Mouse (Mus musculus): Measurements from ENCODE around the gene Fat3.

Gene Fat3

DNA sequence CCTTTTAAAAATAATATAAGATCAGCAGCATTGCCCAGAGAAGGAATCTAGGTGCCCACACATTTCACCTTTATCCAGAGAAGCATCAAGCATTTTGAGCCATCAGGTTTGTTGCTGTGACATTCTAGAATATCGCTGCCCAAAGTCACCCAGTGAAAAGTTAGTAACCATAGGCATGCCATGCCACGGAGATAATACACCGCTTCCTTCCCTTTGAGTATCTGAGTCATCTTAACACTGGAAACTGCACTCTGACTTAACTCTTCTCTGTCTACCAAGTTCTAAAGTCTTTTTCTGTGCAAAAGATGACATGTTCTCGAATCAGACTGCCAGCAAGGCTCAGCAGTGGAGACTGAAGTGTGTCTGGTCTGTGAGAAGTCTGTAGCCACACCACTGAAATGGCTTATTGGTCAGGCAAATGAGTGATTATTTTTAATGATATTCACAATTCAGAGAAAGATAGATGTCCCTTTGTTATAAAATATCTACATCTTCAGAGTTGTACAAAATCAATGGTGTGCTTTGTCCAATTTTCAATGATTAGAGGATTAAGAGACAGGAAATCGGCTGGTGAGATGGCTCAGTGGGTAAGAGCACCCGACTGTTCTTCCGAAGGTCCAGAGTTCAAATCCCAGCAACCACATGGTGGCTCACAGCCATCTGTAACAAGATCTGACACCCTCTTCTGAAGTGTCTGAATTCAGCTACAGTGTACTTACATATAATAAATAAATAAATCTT, 560.0 kb downstream of the Fat3 start:
- DNase-seq (ENCODE audit: low spot score) = no peak

DNA sequence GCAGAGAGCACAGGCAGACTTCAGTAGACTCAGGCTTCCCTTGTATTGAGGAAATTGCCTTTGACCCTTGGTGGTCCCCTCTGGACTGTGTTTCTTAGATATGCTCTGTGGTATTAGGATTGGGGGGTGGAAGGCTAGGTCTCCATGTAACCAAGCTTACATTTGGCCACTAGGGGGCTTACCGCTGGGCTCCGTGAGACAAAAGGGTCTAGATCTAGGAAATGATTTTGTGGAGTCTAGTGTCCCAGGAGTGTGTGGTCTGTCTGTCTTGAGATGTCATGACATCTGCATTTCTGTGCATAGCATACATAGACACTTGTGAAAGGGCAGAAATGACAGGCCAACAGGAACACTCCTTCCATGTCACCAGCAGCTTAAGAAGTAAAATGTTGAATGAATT, 561.5 kb downstream of the Fat3 start:
- DNase-seq (ENCODE audit: low spot score) = no peak

DNA sequence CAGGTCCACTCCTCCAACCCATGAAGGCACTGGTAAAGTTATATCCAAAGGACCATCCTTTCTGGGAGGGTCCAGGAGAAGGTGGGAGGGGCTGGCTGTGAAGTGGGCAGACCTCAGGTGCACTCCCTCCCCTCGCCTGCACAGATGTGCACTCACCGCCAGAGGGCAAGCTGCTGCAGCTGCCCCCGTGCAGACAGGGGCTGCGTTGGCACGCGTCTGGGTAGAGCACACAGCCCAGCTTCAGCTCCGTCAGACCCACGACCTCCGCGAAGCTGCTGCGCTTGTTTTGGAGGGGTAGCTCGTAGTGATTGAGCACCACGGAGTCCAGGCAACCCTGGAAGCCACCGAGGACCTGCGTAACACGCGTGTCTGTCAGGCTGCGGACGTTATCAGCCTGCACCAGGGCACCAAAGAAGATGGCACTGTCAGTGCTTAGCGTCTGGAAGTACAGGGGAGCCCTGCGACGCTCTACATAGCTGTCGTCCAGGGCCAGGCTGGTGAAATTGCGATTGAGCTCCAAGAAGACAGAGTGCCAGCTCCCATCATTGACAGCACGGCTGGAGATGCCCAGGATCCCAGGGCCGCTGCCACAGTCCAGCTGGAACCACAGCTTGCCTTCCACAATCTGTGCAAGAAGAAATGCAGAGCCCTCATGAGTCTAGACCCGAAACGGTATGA, 563.1 kb downstream of the Fat3 start:
- no peak for DNase-seq (ENCODE audit: low spot score)

DNA sequence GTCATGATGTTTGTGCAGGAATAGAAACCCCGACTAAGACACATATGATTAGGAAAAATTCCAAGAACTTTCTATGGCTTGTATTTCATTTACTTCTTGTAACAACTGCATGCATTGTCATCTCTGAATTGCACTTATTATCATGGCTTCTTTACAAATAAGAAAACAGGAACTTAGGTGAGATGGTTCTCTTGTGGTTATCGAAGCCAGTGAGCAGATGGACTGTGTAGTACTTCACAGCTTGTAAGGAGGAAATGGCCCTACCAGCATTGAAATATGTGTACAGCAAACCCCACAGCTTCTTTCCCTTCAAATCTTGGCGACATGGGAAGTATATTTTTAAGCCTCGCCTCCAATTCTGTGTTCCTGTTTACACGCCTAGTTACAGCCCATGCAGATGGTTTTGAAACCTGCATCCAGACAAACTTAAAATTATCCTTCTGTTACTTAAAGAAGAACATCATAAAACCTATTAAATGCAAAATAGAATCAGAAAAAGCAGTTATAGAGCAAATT, 570.1 kb downstream of the Fat3 start:
- DNase-seq (ENCODE audit: low spot score) = no peak

DNA sequence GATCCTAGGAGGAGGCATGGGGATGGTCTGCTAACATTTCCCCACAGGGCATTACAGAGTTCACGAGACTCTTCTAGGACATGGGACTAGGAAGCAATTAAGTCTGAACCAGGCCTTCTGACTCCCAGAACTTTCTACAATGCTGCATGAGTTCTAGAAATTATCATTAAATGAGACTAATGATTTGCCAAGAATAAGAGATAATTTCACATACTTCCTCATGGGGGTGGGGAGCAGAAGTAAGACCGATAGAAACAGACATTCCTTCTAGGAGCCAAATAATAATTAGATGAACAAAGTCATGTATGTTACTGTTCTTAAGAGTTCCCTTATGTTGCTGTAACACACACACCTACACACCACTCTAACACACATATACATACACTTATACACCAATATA, 572.8 kb downstream of the Fat3 start:
- no peak for DNase-seq (ENCODE audit: low spot score)

DNA sequence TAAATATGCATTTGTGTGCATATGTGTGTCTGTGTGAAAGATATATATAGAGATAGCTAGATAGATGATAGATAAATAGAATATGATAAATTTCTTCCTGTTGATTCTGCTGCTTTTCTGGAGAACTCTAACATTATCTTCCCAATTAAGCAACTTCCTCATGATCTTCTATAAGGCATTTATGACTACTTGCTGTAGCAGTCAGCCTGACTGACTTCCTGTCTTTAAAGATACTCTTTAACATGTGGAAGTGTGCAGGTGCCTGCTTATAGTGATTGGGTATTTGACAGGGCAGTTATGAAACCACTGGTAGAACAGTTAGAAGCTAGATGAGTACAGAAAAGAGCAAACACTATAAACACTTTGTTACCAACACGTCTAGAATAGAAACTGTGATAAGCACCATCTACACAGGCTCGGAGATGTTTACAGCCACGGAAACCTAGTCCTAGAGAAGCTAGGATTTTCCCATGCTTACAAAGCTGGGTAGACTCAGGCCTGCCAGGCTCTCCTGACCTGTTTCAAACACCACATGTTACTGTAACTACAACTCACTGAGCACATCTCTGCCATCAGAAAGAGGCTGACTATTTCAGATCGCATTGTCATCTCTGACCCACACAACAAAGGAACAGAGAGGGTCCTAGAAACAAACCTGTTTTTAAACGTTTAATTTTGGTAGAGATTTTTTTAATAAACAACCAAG, 573.6 kb downstream of the Fat3 start:
- no peak for DNase-seq (ENCODE audit: low spot score)

DNA sequence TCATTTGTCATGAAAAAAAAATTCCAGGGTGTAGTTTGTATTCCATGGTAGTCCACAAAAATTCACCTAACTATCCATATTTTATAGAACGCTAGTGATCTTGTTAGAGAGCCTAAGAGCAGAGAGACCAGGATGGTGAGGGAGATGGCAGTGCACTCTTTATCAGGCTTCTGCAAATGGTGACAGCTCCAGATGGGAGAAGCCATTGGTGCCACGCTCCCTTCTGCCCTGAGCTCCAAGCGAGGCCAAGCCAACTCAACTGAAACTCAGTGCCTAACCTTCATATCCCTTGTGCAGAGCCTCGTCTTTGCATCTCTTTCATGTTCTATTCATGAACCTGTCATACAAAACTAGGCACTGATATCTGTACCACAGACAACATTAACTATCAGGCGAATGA, 575.8 kb downstream of the Fat3 start:
- no peak for DNase-seq (ENCODE audit: low spot score)

DNA sequence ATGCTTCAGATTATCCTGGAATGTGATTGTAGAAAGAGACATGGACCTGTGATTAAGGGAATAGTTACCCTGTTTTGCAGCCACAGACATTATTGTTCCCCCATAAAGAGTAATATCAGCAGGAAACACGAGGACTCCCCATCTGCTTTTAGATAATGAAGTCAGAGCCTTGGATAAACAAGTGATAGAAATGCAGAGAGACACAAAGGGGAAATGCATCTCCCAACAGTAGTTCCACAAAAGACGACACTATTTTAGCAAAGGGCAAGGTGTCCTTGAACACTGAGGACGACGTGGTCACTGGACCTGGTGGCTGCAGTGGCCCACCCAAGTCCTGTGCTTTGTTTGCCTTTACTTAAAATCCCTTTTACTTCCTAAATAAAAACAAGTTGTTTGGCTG, 580.8 kb downstream of the Fat3 start:
- DNase-seq (ENCODE audit: low spot score) = no peak

DNA sequence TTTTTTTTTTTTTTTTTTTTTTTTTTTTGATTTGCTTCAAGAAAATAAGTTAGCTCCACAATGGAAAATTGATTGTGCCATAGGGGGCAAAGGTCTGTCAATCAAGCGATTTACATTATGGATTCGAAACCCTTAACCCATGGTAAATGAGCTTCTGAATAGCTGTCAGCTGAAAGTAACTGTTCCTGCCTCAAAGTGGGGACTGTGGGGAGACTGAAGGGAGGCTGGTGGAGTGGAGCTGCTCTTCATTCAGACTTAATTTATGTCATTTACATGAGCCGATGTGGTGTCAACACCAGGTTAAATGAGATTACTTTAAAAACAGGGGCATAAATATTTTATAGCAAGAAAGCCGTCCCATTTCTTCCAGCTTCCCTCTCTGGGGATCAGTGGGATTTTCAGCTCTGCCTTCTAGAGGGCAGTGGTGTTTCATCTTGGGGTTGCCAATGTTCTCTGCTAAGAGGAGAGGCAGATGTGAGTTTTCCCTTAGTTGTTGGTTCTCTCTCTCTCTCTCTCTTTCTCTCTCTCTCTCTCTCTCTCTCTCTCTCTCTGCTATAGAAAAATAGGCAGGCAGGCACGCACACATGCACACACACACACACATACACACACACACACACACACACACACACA, 581.6 kb downstream of the Fat3 start:
- no peak for DNase-seq (ENCODE audit: low spot score)

DNA sequence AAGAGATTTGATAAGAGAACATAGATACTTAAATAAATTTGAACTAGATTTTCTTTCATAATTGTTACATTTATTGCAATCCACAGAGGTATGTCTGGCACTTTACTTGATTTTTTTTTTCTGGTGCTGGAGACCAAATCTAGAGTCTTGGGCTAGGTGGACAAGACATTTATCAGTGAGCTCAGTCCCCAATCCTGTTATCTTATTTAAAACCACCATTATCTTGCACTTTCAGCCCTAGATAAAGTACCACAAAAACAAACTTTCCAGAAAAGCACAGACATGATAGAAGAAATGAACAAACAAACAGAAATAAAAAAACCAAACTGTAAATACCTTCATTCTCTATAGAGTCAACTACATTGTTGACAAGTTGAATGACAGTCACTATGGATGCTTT, 584.5 kb downstream of the Fat3 start:
- DNase-seq (ENCODE audit: low spot score) = no peak

DNA sequence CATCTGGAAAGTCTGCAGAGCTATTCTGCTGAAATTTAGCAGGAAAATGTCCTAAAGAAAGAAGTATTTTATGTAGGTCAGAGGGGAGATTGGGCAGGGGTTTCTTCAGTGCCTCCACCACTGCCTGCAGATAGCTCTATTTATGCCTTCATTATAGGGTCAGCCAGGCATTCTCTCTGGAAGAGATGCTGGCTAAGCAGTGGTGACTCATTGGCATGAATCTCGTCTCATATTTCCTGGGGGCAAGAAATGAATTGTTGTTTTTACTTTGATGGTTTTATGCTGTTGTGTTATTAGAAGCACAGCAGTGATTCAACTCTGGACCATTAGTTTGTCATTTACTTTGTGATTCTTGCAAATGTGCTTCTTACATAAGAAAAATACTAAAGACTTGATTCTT, 588.4 kb downstream of the Fat3 start:
- no peak for DNase-seq (ENCODE audit: low spot score)

DNA sequence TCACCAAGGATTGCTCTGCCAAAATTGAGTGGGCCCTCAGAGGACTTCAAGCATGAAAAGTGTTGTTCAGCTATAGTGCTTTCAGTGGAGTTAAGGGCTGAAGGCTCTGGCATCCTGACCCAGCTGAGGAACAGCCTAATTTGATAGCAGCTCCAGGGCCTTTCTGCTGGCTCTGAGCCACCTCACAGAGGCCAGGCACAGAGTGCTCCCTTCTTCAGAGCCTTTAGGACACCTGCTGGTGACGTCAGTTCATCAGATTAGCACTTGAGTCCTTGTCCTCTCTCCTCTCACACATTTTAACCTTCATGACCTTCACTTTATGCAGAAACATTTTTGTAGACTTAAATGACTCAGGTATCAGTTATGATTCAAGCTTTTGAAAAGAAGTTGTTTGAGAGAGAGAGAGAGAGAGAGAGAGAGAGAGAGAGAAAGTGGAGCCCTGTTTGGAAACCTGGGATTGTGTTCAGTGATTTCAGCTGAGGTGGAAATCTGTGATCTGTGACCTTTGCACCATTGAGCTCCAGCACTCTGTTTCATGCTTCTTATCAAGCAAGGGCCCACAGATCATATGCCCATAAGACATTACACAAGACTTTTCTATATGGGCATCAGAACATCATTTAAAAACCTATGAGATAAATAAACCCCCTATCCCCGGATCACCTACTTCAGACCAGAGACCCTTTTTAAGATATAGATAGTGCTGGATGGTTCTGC, 591.5 kb downstream of the Fat3 start:
- no peak for DNase-seq (ENCODE audit: low spot score)

DNA sequence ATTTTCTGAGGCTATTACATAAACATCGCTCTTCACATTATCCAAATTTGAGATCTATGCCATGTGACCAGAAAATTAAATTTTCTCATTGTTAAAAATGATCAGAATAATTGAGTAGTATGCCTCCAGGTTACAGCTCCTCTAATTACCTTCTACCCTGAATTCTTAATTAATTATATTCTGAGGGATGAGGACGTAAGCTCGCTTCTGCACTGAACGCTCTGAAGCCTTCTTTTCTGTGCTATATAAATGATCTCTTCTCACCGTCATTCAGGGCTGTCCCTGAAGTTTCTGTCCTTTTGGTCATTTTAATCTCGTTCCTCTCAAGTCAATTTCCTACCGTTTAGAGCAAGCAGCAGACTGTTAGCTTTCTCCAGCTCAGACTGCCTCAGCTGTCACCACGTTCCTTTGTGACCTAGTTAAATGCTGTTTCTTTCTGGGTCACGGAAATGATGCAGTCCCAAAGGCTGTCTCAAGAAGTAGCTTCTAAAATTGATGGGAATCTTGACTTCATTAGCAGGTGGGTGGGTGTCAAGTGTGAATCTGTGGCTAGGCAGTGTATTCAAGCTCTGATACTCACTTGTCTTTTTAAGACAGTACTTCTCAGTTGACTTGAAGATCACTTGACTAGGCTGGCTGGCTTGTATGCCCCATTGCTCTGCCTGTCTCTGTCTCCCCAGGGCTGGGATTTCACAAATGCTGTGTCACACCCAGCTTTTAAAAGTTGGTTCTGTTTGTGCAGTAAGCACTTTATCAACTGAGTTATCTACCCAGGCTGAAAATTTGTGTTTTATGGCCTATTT, 596.9 kb downstream of the Fat3 start:
- no peak for DNase-seq (ENCODE audit: low spot score)

DNA sequence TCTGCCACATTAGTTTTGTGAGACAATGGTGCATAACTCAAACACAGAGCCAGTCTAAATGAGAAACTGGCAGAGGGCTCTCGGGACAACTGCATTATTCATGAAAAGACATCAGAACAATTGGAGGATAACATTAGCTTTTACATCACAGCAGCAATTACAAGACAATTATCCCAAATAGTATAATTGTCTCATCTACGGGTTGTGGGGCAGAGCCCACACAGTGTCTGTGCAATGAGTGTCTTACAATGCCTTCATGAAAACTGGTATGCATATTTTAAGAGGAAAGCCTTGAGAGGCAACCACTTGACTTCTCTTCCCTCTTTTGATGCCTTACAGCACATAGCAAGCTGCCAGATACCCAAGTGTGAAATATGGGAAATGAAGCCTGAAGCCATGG, 603.0 kb downstream of the Fat3 start:
- no peak for DNase-seq (ENCODE audit: low spot score)

DNA sequence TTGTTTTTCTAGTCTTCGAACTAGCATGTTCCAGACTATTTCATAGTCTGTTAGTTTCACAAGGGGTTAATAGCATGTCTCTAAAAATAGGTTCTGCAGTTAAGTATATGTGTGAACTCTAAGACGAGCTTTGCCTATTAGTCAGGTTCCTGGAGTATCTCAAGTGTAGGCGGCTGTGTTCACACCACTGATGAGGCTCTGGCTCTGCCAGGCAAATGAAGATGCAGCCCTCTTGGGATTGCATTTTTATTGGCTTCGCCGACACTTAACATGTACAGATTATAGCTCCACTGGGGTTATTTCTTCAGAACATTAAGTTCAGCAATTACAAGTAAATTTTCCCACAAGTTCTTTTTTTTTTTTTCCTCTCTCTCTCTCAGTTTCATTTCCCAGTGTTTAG, 614.3 kb downstream of the Fat3 start:
- DNase-seq (ENCODE audit: low spot score) = no peak

DNA sequence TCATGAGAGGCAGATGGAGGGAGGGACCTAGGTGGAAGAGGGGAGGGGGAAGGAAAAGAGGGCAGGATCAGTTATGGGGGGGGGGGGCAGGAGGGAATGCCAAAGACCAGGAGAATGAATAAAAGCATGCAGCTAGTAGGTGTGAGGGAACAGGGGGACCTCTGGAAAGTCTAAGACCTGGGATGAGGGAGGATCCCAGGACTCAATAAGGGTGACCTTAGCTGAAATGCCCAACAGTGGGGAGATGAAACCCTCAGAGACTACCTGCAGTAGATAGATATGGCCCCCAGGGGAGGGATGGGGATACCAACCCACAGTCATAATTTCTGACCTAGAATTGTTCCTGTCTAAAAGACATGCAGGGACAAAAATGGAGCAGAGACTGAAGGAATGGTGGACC, 620.3 kb downstream of the Fat3 start:
- no peak for DNase-seq (ENCODE audit: low spot score)

DNA sequence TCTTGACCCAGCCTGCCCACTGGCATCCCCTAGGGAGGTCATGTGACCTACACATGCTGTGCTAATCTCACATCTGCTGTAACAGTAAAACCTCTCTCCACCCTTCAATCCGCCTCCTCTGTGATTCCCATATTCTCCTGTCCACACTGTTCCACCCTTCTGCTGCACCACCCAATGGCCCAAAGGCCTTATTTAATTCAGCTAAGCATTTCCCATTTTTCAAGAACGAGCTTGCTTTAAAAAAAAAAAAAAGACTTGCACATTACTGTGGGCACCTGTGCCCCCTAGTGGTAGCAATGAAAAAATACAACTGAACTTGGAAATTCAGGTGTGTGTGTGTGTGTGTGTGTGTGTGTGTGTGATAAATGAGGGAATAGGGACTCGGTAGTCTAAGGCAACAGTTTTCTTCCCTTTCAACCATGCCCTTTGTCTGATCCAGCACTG, 620.9 kb downstream of the Fat3 start:
- no peak for DNase-seq (ENCODE audit: low spot score)

DNA sequence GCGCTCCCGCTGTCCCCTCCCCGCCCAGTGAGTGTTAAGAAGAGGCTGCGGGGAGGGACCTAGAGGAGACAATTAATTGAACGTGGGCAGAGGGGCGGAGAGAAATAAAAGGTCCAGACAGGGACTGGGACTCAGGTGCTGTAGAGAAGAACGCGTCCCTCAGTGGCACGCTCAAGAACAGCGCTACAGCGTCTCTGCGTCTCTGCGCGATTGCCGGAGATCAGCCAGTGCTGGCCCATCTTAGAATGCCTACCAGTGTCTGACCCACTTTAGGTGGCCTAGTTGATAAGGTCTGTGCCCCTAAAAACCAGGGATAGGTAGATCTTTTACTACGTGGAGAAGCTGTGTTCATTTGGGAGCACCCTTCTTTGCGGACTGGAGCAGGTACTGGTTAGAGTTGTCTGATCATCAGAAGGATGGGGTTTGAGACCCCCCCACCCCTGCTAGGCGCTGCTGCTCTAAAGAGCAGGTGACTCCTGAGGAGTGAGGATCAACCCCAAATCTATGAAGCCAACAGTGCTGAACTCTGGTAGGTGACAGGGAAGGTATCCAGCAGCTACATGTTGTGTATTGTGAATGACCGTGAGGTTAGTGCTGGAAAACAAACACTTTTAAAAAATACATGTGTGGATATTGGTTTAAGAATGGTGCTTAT, 626.5 kb downstream of the Fat3 start, which contains the start of gene Mtnr1b:
Gene Mtnr1b (minus strand): TSS at position 51 of the 655 bp plus-strand sequence.
- DNase-seq (ENCODE audit: low spot score) = no peak

DNA sequence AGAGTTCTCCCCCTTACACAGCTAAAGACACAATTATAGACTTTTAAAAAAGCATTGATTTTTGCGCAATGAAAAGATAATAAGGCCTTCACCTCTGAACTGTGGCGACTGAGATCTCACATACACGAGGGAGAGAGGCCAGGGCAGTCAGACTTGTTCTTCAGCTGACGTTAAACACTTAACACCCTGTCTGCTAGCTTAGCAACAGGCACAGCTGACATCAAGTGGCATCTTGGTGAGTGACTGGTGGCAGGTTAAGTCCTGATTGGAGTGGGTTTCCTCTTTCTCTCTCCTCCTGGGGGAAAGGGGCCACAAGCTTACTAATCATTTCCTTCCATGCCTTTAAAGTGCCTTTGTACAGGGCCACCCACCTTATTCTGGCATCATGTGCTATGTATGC, 631.1 kb downstream of the Fat3 start:
- no peak for DNase-seq (ENCODE audit: low spot score)

DNA sequence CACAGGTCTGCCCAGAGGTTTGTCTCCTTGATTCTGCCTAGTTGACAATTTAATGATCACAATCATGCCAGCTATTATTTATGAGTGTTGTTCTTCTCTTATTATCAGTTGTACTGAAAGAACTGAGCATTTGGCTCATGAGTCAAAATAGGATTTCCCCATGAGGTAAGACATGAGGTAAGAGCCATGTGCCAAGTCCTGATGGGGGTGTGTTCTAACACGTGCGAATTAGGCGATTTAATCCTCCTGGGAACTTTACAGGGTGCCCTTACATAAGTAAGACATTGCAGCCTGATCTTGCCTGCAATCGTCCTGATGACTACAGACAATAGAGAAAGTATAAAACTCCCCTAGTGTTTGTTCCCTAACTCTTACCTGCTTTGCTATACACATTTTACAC, 631.6 kb downstream of the Fat3 start:
- DNase-seq (ENCODE audit: low spot score) = no peak
